Mouse (Mus musculus): ENCODE data around the gene Glipr2.

Gene Glipr2

GRCm38 (mm10) chr4:44004623-44005409, 47.6 kb downstream of the Glipr2 start:
- DNase-seq (ENCODE audit: low read depth, low spot score) = no peak

DNA sequence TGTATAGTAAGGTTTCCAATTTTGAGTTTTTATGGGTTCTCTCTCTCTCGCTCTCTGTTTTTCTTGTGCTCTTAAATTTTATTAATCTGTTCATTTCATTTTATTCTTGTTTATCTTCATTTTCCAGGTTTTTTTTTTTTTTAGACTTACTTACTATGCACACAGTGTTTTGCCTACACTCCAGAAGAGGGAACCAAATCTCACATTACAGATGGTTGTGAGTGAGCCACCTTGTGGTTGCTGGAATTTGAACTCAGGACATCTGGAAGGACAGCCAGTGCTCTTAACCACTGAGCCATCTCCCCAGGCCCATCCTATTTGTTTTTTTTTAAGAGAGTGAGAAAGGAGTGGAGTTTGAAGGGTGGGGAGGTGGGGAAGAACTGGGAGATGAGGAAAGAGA, 53.0 kb downstream of the Glipr2 start:
- DNase-seq (ENCODE audit: low read depth, low spot score) = no peak

DNA sequence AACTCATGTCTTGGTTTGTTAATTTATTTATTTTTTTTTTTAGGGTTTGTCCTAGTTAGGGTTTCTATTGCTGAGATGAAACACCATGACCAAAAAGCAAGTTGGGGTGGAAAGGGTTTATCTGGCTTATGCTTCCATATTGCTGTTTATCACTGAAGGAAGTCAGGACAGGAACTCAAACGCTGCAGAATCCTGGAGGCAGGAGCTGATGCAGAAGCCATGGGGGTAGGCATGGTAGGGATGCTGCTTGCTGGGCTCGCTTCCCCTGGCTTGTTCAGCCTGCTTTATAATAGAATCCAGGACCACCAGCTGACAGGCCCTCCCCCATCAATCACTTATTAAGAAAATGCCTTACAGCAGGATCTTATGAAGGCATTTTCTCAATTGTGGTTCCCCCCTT, 53.7 kb downstream of the Glipr2 start:
- no peak for DNase-seq (ENCODE audit: low read depth, low spot score)

DNA sequence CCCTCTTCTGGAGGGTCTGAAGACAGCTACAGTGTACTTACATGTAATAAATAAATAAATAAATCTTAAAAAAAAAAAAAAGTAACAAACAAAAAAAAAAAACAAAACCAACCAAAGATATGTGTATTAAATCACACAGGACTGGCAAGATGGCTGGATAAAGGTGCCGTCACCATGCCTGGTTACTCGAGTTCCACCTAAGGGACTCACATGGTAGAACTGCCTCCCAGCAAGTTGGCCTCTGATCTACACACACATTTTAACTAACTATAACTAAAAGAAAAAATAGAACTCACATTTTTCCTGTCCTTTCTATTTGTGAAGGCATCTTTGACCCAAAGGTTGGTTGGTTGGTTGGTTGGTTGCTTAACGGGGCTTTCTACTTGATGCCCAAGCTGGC, 54.6 kb downstream of the Glipr2 start:
- no peak for DNase-seq (ENCODE audit: low read depth, low spot score)

GRCm38 (mm10) chr4:44012376-44013367, 55.5 kb downstream of the Glipr2 start:
- peak; percentile 86 for DNase-seq (ENCODE audit: low read depth, low spot score)

- DNase-seq (ENCODE audit: low read depth, low spot score) = no peak
Observed at GRCm38 (mm10) chr4:44013391-44014070, 56.3 kb downstream of the Glipr2 start.

DNA sequence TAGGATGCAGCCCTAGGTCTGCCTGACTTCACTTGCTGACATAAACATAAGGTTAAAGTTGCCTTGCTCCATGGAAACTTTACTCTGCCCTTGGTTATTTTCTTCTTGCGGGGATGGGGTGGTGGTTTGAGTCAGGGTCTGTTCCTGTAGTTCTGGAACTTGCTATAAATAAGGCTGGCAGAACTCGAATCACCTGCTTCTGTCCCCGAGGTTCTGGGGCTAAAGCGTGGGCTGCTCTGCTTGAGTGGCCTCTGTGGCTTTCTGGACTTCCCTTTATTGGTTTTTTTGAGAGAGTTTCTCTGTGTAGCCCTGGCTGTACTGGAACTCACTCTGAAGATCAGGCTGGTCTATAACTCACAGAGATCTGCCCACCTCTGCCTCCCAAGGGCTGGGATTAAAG, 58.9 kb downstream of the Glipr2 start:
- DNase-seq (ENCODE audit: low read depth, low spot score) = no peak

GRCm38 (mm10) chr4:44016791-44017190, 59.6 kb downstream of the Glipr2 start:
- no peak for DNase-seq (ENCODE audit: low read depth, low spot score)

- DNase-seq (ENCODE audit: low read depth, low spot score) = no peak
Observed at GRCm38 (mm10) chr4:44022323-44022722, 65.1 kb downstream of the Glipr2 start.

DNA sequence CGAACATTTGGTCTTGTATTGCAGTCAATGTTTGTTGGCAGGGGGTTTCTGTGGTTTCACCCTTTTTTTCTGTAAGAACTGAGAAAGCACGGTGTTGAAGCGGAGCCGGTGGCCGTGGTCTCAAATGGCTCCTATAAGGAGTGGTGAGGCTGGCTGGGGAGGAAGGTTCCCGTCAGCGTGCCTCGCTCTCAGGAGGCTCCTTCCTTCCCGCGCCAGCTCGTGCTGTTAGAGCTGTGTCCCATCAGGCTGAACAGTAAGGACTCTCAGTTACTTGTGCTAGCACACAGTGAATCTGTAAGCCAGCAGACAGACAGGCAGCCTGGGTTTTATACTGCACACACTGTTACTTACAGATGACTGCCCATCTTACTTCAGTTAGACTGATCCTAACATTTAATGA, 65.6 kb downstream of the Glipr2 start:
- DNase-seq (ENCODE audit: low read depth, low spot score) = no peak

GRCm38 (mm10) chr4:44023681-44024080, 66.5 kb downstream of the Glipr2 start:
- DNase-seq (ENCODE audit: low read depth, low spot score) = no peak

- DNase-seq (ENCODE audit: low read depth, low spot score) = no peak
Observed at GRCm38 (mm10) chr4:44024241-44024640, 67.0 kb downstream of the Glipr2 start.

DNA sequence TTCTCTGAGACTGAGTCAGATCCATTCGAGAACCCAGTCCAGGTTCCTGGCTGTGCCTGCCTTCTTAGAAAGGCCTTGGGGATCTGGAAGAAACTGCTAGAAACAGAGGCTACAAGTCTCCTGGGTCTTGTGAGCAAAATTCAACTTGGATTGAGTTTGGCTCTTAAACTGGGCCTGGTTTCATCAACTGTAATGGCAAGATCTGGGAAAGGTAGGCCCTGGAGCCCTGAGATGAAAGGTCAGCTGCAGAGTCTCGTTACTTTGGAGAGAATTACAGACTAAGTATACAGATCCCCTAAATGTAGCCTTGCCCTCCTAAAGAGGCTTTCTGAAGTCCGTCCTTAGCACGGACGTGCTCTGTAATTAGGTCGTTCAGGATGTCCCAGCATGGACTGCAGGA, 68.4 kb downstream of the Glipr2 start:
- DNase-seq (ENCODE audit: low read depth, low spot score) = no peak

Data from retina, adult 2 months (tissue).